Mouse (Mus musculus) embryonic fibroblast, embryonic 13.5 days (primary cell): Measurements from ENCODE around the gene Syt2.

Experiments
- CTCF ChIP-seq: IDR thresholded peaks from 2 replicates; pipeline ENCODE4 v1.5.1; 2011; ENCODE audit warnings: mild to moderate bottlenecking, control low read depth, low read length, moderate library complexity, borderline replicate concordance; ENCODE audit not compliant: insufficient read depth
- POLR2A ChIP-seq: IDR thresholded peaks from 2 replicates; pipeline ENCODE4 v1.6.1; 2011; ENCODE audit warnings: low read depth, mild to moderate bottlenecking, control low read depth, low read length, moderate library complexity

DNA sequence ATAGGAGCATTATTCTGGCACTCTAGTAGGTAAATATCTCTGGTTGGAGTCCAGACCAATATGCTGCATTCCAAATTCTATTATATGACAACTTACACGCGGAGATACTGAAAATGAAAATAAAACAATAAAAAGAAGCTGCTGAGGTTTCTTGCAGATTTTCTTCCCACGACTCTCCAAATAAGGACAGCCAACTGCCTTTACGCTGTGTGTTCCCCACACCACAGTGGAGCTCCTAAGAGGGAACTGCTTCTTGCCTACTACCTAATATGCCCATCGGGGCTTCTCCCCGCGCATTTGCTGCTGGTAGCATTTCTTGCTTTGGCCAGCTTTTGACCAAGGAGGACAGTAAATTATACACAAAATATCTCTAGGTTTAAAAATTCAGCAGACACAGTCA lies 155.3 kb downstream of the Syt2 start:
- TF ChIP-seq CTCF (no peak), POLR2A (no peak)
